11 mouse cellular contexts compared by ENCODE assay signal in the genomic region with DNA sequence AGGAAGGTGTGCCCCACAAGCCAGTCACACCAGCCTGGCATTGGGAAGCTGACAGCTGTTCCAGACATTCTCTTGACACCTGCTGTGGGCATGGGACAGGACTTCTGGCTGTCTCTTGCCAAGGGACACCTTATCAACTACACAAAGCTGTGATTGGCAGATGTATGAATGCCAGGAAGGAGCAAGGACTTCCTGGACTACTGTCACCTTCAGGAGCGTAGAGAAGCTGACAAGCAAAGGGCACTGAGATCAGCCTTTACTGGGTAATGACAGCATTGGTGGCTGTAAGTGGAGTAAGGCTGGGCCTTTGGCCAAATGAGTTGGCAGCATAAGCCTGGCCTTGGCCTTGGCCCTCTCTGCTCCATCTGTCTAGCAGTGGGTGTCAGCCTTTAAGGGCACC. TPM values are rescaled to one million over a fixed set of nuclear protein-coding genes. Genes with fewer than 3 reads are reported as not detected.
DNase-seq lines count a peak whose midpoint lies in the region; ATAC-seq lines count a peak whose summit lies in the region.
"Had no signal": no experiment of that assay in that cellular context is flagged by ENCODE, and none has a peak within 500 bp of the region (broad histone marks: within the 10 kb centered on the region; RNA-seq: fewer than 3 reads in every experiment).

No protein-coding gene starts in this region.

- no peak overlapping the region for H3K9ac ChIP-seq in midbrain, embryonic 11.5 days (ENCODE audit: low read length)
- no peak overlapping the region for H3K9ac ChIP-seq in midbrain, embryonic 13.5 days (replicated peaks)
- no peak overlapping the region for H3K9ac ChIP-seq in hindbrain, embryonic 16.5 days (ENCODE audit: low read depth, low read length)
- H3K9ac ChIP-seq: limb, embryonic 15.5 days had no signal

- peak; percentile 1 for DNase-seq in midbrain, embryonic 11.5 days (ENCODE audit: low spot score, missing footprints)
- DNase-seq in gastrocnemius, adult 18-20 months (ENCODE audit: low spot score): peak; percentile 61
- no peak for DNase-seq in urinary bladder, adult 18-20 months (ENCODE audit: low spot score in 2 of 2)
- no peak for DNase-seq in lung, adult 18-20 months
- no peak for DNase-seq in kidney, postnatal 14 days
- DNase-seq: kidney, postnatal 25 days; right cerebral cortex, postnatal 25 days had no signal

- no peaks in the 10 kb centered on the region for H3K9me3 ChIP-seq in midbrain, embryonic 11.5 days (ENCODE audit: control insufficient read depth, low read length)
- no peaks in the 10 kb centered on the region for H3K9me3 ChIP-seq in midbrain, embryonic 13.5 days
- H3K9me3 ChIP-seq in hindbrain, embryonic 16.5 days (ENCODE audit: control insufficient read depth, low read length): no peaks in the 10 kb centered on the region
- H3K9me3 ChIP-seq: limb, embryonic 15.5 days had no signal

- H3K4me3 ChIP-seq in midbrain, embryonic 11.5 days (ENCODE audit: low read depth, low read length): no peak overlapping the region
- no peak overlapping the region for H3K4me3 ChIP-seq in midbrain, embryonic 13.5 days (replicated peaks)
- H3K4me3 ChIP-seq in hindbrain, embryonic 16.5 days (ENCODE audit: low read length): no peak overlapping the region
- H3K4me3 ChIP-seq: limb, embryonic 15.5 days had no signal

- H3K27me3 ChIP-seq in midbrain, embryonic 11.5 days (ENCODE audit: control insufficient read depth, insufficient read depth, low read length): no peaks in the 10 kb centered on the region
- no peaks in the 10 kb centered on the region for H3K27me3 ChIP-seq in midbrain, embryonic 13.5 days
- no peaks in the 10 kb centered on the region for H3K27me3 ChIP-seq in hindbrain, embryonic 16.5 days (replicated peaks; ENCODE audit: control insufficient read depth, insufficient read depth, low read length)
- H3K27me3 ChIP-seq: limb, embryonic 15.5 days had no signal

- H3K36me3 ChIP-seq in midbrain, embryonic 11.5 days (ENCODE audit: control insufficient read depth, insufficient read depth, low read length): no peaks in the 10 kb centered on the region
- H3K36me3 ChIP-seq in midbrain, embryonic 13.5 days: no peaks in the 10 kb centered on the region
- no peaks in the 10 kb centered on the region for H3K36me3 ChIP-seq in hindbrain, embryonic 16.5 days (ENCODE audit: control insufficient read depth, insufficient read depth, low read length)
- H3K36me3 ChIP-seq: limb, embryonic 15.5 days had no signal

- 76% methylated on average over 1 of the region's 1 CpGs for WGBS in midbrain, embryonic 11.5 days
- WGBS in midbrain, embryonic 13.5 days: 82% methylated on average over 1 of the region's 1 CpGs
- WGBS in hindbrain, embryonic 16.5 days: 53% methylated on average over 1 of the region's 1 CpGs

- no peak overlapping the region for H3K4me2 ChIP-seq in midbrain, embryonic 11.5 days
- no peak overlapping the region for H3K4me2 ChIP-seq in midbrain, embryonic 13.5 days (replicated peaks)
- H3K4me2 ChIP-seq in hindbrain, embryonic 16.5 days (ENCODE audit: low read length): no peak overlapping the region
- H3K4me2 ChIP-seq: limb, embryonic 15.5 days had no signal

- H3K27ac ChIP-seq in midbrain, embryonic 11.5 days (ENCODE audit: low read depth, low read length): no peak overlapping the region
- no peak overlapping the region for H3K27ac ChIP-seq in midbrain, embryonic 13.5 days
- H3K27ac ChIP-seq in hindbrain, embryonic 16.5 days (ENCODE audit: low read depth, low read length): no peak overlapping the region
- H3K27ac ChIP-seq: limb, embryonic 15.5 days had no signal

- no peak for ATAC-seq in midbrain, embryonic 11.5 days (ENCODE audit: low FRiP score)
- ATAC-seq in midbrain, embryonic 13.5 days: no peak
- ATAC-seq in cerebellum, adult (ENCODE audit: insufficient number of reproducible peaks, low FRiP score, low TSS enrichment): peak; percentile 99
- peak; percentile 90 for ATAC-seq in hindbrain, embryonic 16.5 days

- H3K4me1 ChIP-seq in midbrain, embryonic 11.5 days (ENCODE audit: control insufficient read depth, insufficient read depth, low read length): no peaks in the 10 kb centered on the region
- H3K4me1 ChIP-seq in midbrain, embryonic 13.5 days (replicated peaks): no peaks in the 10 kb centered on the region
- no peaks in the 10 kb centered on the region; the same call in 1 of the 2 replicates for H3K4me1 ChIP-seq in hindbrain, embryonic 16.5 days (ENCODE audit: control insufficient read depth, insufficient read depth, low read depth, low read length)
- H3K4me1 ChIP-seq: limb, embryonic 15.5 days had no signal

RNA-seq across cellular contexts. Expression of gene Plppr1, which starts 17.4 kb away (rescaled TPM):
- 11.5 and 12.7 TPM in 2 replicates for polyA plus RNA-seq in midbrain, embryonic 11.5 days (2014; fragmentation: Nextera tagmentation; extraction: Ambion mirVana)
- polyA plus RNA-seq in midbrain, embryonic 13.5 days (2015; fragmentation: Nextera tagmentation; extraction: Ambion mirVana): 38.9 and 42.7 TPM in 2 replicates
- not detected for total RNA-seq in gastrocnemius, adult 18-20 months (2021)
- polyA plus RNA-seq in hindbrain, embryonic 16.5 days (2015; fragmentation: Nextera tagmentation; extraction: Ambion mirVana): 67.3 and 69.8 TPM in 2 replicates

Comparison
In these comparisons a context has a peak if more than half of its experiments do, and no peak if none do; other contexts are left out.
1. ATAC-seq: peak in cerebellum, adult (single experiment) and hindbrain, embryonic 16.5 days (single experiment); none in midbrain, embryonic 11.5 days (single experiment) and midbrain, embryonic 13.5 days (single experiment).
2. DNase-seq: peak in midbrain, embryonic 11.5 days (single experiment) and gastrocnemius, adult 18-20 months (single experiment); none in urinary bladder, adult 18-20 months (0 of 2), lung, adult 18-20 months (0 of 2) and kidney, postnatal 14 days (single experiment).